Mouse (Mus musculus): ENCODE measurements at regions not wholly inside any gene's neighbourhood (a gene's known extent, or its start where the extent isn't known, plus 50 kb on each side); places are given as distances from the start of the nearest gene placed in this dataset.
A peak's percentile ranks its signal among the peaks of the same experiment; 100 is the strongest.

GRCm38 (mm10) chrX:52668679-52669078, 54.9 kb upstream of the Gpc3 start:
- DNase-seq = no peak

- DNase-seq = peak; percentile 17
Measured at GRCm38 (mm10) chrX:52679045-52679444, 65.3 kb upstream of the Gpc3 start.

GRCm38 (mm10) chrX:52694392-52694791, 80.6 kb upstream of the Gpc3 start:
- DNase-seq = no peak

GRCm38 (mm10) chrX:52699615-52700014, 85.9 kb upstream of the Gpc3 start:
- no peak for DNase-seq

- peak; percentile 7 for DNase-seq
Measured at GRCm38 (mm10) chrX:52717495-52717894, 73.5 kb upstream of the Ccdc160 start.

GRCm38 (mm10) chrX:52738116-52738515, 52.9 kb upstream of the Ccdc160 start:
- no peak for DNase-seq
